In the genomic region with DNA sequence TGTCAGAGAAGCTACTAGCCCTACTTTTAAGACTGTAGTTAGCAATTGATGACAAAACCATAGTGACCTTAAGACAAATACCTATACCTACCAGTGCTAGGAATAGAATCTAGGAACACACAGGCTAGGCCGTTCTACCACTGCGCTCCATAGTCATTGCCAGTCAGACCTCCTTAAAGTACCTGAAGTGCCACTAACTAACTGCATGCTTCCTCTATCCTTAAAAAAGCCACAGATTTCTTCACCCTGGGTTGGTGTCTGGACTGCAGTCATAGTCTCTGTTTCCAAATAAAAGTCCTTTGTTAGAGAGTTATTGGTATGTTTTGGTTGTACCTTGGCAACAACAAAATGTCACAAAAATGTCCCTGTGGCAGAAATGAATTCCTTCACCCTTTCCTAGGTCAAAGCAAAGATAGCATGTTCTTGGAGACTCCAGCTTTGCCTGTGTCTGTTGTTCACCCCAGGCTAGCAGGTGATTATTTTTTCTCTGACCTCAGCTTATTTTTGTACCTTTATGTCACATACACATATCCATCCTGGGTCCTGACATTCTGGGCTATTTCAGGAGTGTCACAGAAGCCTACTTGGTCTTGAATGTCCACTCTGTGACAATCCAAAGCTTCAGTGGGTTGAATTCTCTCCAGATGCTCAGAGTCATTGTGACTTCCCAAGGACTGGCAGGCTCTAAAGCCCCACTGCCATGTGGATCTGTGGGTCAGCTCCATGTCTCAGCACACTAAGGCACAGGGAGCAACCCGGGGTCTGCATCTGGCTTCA, we compare ENCODE assay signal across 23 mouse cellular contexts.
DNase-seq lines count a peak whose midpoint lies in the region; ATAC-seq and TF ChIP-seq lines count a peak whose summit lies in the region.
"Had no signal": no experiment of that assay in that cellular context is flagged by ENCODE, and none has a peak within 500 bp of the region (broad histone marks: within the 10 kb centered on the region; RNA-seq: fewer than 3 reads in every experiment).

No protein-coding gene starts in this region.

- H3K9me3 ChIP-seq in lung, embryonic 16.5 days (ENCODE audit: control insufficient read depth, low read length), result no peaks in the 10 kb centered on the region
- H3K9me3 ChIP-seq in embryonic facial prominence, embryonic 15.5 days (replicated peaks), result no peaks in the 10 kb centered on the region
- H3K9me3 ChIP-seq: embryonic facial prominence, embryonic 13.5 days; liver, embryonic 12.5 days; midbrain, embryonic 15.5 days; stomach, embryonic 15.5 days had no signal

- no peaks in the 10 kb centered on the region for H3K27me3 ChIP-seq in lung, embryonic 16.5 days (ENCODE audit: control insufficient read depth, insufficient read depth, low read depth, low read length)
- no peaks in the 10 kb centered on the region for H3K27me3 ChIP-seq in embryonic facial prominence, embryonic 15.5 days
- H3K27me3 ChIP-seq: embryonic facial prominence, embryonic 13.5 days; liver, embryonic 12.5 days; midbrain, embryonic 15.5 days; stomach, embryonic 15.5 days had no signal

- intact Hi-C loops in gastrocnemius, adult 2 months (cut with DNase I), result no loop called here

- no peaks in the 10 kb centered on the region for H3K36me3 ChIP-seq in lung, embryonic 16.5 days (ENCODE audit: control insufficient read depth, insufficient read depth, low read length)
- H3K36me3 ChIP-seq in embryonic facial prominence, embryonic 15.5 days, result no peaks in the 10 kb centered on the region
- H3K36me3 ChIP-seq: embryonic facial prominence, embryonic 13.5 days; liver, embryonic 12.5 days; midbrain, embryonic 15.5 days; stomach, embryonic 15.5 days had no signal

- H3K27ac ChIP-seq in gastrocnemius, adult 2 months, result peak overlapping the region; percentile 89
- peak overlapping the region; percentile 47; the same call in 1 of the 2 replicates for H3K27ac ChIP-seq in lung, embryonic 16.5 days (ENCODE audit: low read length)
- 0 out of 2 replicates have a peak overlapping the region, but pooled peaks have one; percentile 28 for H3K27ac ChIP-seq in embryonic facial prominence, embryonic 15.5 days (replicated peaks)
- H3K27ac ChIP-seq: hindbrain, embryonic 14.5 days; kidney, postnatal 0 days; liver, embryonic 12.5 days; midbrain, embryonic 15.5 days; stomach, embryonic 15.5 days had no signal

- DNase-seq in gastrocnemius, adult 2 months, result no peak
- no peak for DNase-seq in gastrocnemius, postnatal 25 days
- no peak for DNase-seq in lung, postnatal 25 days (ENCODE audit: low spot score)
- DNase-seq in embryo, embryonic 11 days, result no peak
- DNase-seq in embryo, embryonic 10 days (ENCODE audit: low spot score), result no peak
- DNase-seq: adrenal gland, postnatal 25 days; cerebellum, adult 9-11 months; kidney, adult 2 months; left cerebral cortex, postnatal 4 days; right cerebral cortex, postnatal 4 days; thymus, postnatal 36 days had no signal

- no peak overlapping the region for H3K9ac ChIP-seq in lung, embryonic 16.5 days (ENCODE audit: low read length)
- no peak overlapping the region for H3K9ac ChIP-seq in embryonic facial prominence, embryonic 15.5 days
- H3K9ac ChIP-seq: embryonic facial prominence, embryonic 13.5 days; hindbrain, embryonic 14.5 days; liver, embryonic 12.5 days; midbrain, embryonic 15.5 days; stomach, embryonic 15.5 days had no signal

- peaks cover 7% of the 10 kb centered on the region; the same call in 1 of the 2 replicates for H3K4me1 ChIP-seq in lung, embryonic 16.5 days (replicated peaks; ENCODE audit: control insufficient read depth, insufficient read depth, low read length)
- H3K4me1 ChIP-seq in embryonic facial prominence, embryonic 15.5 days, result peaks cover 29% of the 10 kb centered on the region
- H3K4me1 ChIP-seq: liver, embryonic 12.5 days; stomach, embryonic 15.5 days had no signal

- H3K4me3 ChIP-seq in gastrocnemius, adult 2 months, result no peak overlapping the region
- H3K4me3 ChIP-seq in lung, embryonic 16.5 days (ENCODE audit: low read length), result no peak overlapping the region
- no peak overlapping the region for H3K4me3 ChIP-seq in embryonic facial prominence, embryonic 15.5 days (replicated peaks)
- H3K4me3 ChIP-seq: embryonic facial prominence, embryonic 13.5 days; liver, embryonic 12.5 days; midbrain, embryonic 15.5 days; myocyte; stomach, embryonic 15.5 days had no signal

- ATAC-seq in lung, embryonic 16.5 days (ENCODE audit: low read depth), result no peak
- no peak for ATAC-seq in embryonic facial prominence, embryonic 15.5 days (ENCODE audit: insufficient number of reproducible peaks, low FRiP score, low TSS enrichment, low read depth)
- peak; percentile 65 for ATAC-seq in megakaryocyte progenitor cell, adult 5-6 weeks (replicated peaks; ENCODE audit: poor library complexity)
- ATAC-seq: CD4-positive, CD25-positive, alpha-beta regulatory T cell, adult 4 months; forebrain, embryonic 16.5 days; liver, embryonic 12.5 days; midbrain, embryonic 15.5 days had no signal

- 71% methylated on average over 3 of the region's 3 CpGs for WGBS in lung, embryonic 16.5 days
- WGBS in embryonic facial prominence, embryonic 15.5 days, result 87% methylated on average over 3 of the region's 3 CpGs

- TF ChIP-seq CTCF in gastrocnemius, adult 2 months (IDR thresholded peaks at IDR 0.05), result no peak

- H3K4me2 ChIP-seq in lung, embryonic 16.5 days (ENCODE audit: low read depth, low read length), result no peak overlapping the region
- no peak overlapping the region for H3K4me2 ChIP-seq in embryonic facial prominence, embryonic 15.5 days (replicated peaks)
- H3K4me2 ChIP-seq: embryonic facial prominence, embryonic 13.5 days; hindbrain, embryonic 14.5 days; liver, embryonic 12.5 days; midbrain, embryonic 15.5 days; stomach, embryonic 15.5 days had no signal

Comparison
In these comparisons a context has a peak if more than half of its experiments do, and no peak if none do; other contexts are left out.
1. H3K27ac ChIP-seq: peak in every context shown above with its lines; median percentile 89 in gastrocnemius, adult 2 months; 47 in lung, embryonic 16.5 days; 28 in embryonic facial prominence, embryonic 15.5 days.